Mouse (Mus musculus) hindbrain, embryonic 13.5 days (tissue): ENCODE data around the gene Nceh1. TPM values are rescaled to one million over a fixed set of nuclear protein-coding genes. Genes with fewer than 3 reads are reported as not detected.
A peak's percentile ranks its signal among the peaks of the same experiment; 100 is the strongest.

Experiments
- ATAC-seq: fragments of 200-750 bp; cut with Nextera tagmentation; 2 replicates; pipeline ENCODE4 v1.8.0; 2017; ENCODE audit warnings: moderate TSS enrichment; ENCODE audit not compliant: low FRiP score
- H3K27ac ChIP-seq: fragments of 300-500 bp; sonication (generic); 2 replicates; pipeline ENCODE4 v1.5.1; 2015; ENCODE audit warnings: inconsistent platforms, mild to moderate bottlenecking, moderate library complexity
- H3K27me3 ChIP-seq: fragments of 300-500 bp; sonication (generic); 2 replicates; pipeline ENCODE4 v1.6.1; 2015; ENCODE audit warnings: mild to moderate bottlenecking, inconsistent platforms
- H3K36me3 ChIP-seq: fragments of 300-500 bp; sonication (generic); 2 replicates; pipeline ENCODE4 v1.6.1; 2015; ENCODE audit warnings: mild to moderate bottlenecking, inconsistent platforms
- H3K4me1 ChIP-seq: fragments of 300-500 bp; sonication (generic); replicated peaks from 2 replicates; pipeline ENCODE4 v1.6.1; 2015; ENCODE audit warnings: inconsistent platforms
- H3K4me2 ChIP-seq: fragments of 300-500 bp; sonication (generic); 2 replicates; pipeline ENCODE4 v1.6.1; 2015; ENCODE audit warnings: inconsistent platforms, mild to moderate bottlenecking, moderate library complexity
- H3K4me3 ChIP-seq: fragments of 300-500 bp; sonication (generic); 2 replicates; pipeline ENCODE4 v1.5.1; 2015; ENCODE audit warnings: mild to moderate bottlenecking, inconsistent platforms
- H3K9ac ChIP-seq: fragments of 300-500 bp; sonication (generic); 2 replicates; pipeline ENCODE4 v1.6.1; 2015; ENCODE audit warnings: mild to moderate bottlenecking, inconsistent platforms
- H3K9me3 ChIP-seq: fragments of 300-500 bp; sonication (generic); 2 replicates; pipeline ENCODE4 v1.6.1; 2016; ENCODE audit warnings: inconsistent platforms
- WGBS: fragments of 180-500 bp; shearing (Covaris S2); methylation state at CpG from one replicate; pipeline ENCODE4 v1.1.7; 2015; 5-methylcytosine and 5-hydroxymethylcytosine counted together
- polyA plus RNA-seq: library from polyadenylated mRNA; unstranded; fragments of >200 nt; fragmentation: Nextera tagmentation; extraction: Ambion mirVana; gene quantifications from 2 replicates; pipeline ENCODE4 v1.2.1, GENCODE M21; 2015

Nceh1 gene
- polyA plus RNA-seq = 6.4 and 6.9 TPM in 2 replicates

GRCm38 (mm10) chr3:27182733-27183600, at the start of gene Nceh1:
TSS of gene Nceh1 (plus strand) at chr3:27182965.
- Histone ChIP-seq H3K4me2 (peak within 1 kb of the TSS; percentile 94), H3K4me1 (peaks cover 12% of the 10 kb centered on the region), H3K4me3 (peak within 1 kb of the TSS; percentile 73), H3K27me3 (no peaks in the 10 kb centered on the region), H3K36me3 (no peaks in the 10 kb centered on the region), H3K27ac (0 out of 2 replicates have a peak within 1 kb of the TSS, but pooled peaks have one; percentile 35), H3K9me3 (no peaks in the 10 kb centered on the region), H3K9ac (peak within 1 kb of the TSS; percentile 79)
- ATAC-seq = peak; percentile 99
- WGBS = 1% methylated on average over 54 of the region's 54 CpGs

GRCm38 (mm10) chr3:27140101-27140500, 42.7 kb upstream of the Nceh1 start:
- Histone ChIP-seq H3K4me3 (no peak overlapping the region), H3K36me3 (peaks cover 25% of the 10 kb centered on the region)

GRCm38 (mm10) chr3:27143570-27143969, 39.2 kb upstream of the Nceh1 start:
- WGBS = 94% methylated on average over 7 of the region's 7 CpGs
- no peak for ATAC-seq
- Histone ChIP-seq H3K27me3 (no peaks in the 10 kb centered on the region), H3K9me3 (no peaks in the 10 kb centered on the region), H3K4me3 (no peak overlapping the region), H3K4me2 (no peak overlapping the region), H3K4me1 (no peaks in the 10 kb centered on the region), H3K36me3 (peaks cover 8% of the 10 kb centered on the region; the same call in 1 of the 2 replicates), H3K9ac (no peak overlapping the region), H3K27ac (no peak overlapping the region)

More at GRCm38 (mm10) chr3:27140101-27140500, 42.7 kb upstream of the Nceh1 start:
- Histone ChIP-seq H3K27me3 (no peaks in the 10 kb centered on the region), H3K9ac (no peak overlapping the region), H3K9me3 (no peaks in the 10 kb centered on the region), H3K4me2 (no peak overlapping the region), H3K4me1 (no peaks in the 10 kb centered on the region), H3K27ac (no peak overlapping the region)
- whole genome bisulfite sequencing = 89% methylated on average over 8 of the region's 8 CpGs
- no peak for ATAC-seq

- Histone ChIP-seq H3K9me3 (no peaks in the 10 kb centered on the region), H3K27me3 (no peaks in the 10 kb centered on the region), H3K9ac (no peak overlapping the region), H3K4me2 (no peak overlapping the region), H3K4me3 (no peak overlapping the region), H3K36me3 (peaks cover 8% of the 10 kb centered on the region; the same call in 1 of the 2 replicates), H3K27ac (no peak overlapping the region), H3K4me1 (no peaks in the 10 kb centered on the region)
- ATAC-seq = no peak
- WGBS = 91% methylated on average over 7 of the region's 7 CpGs
Observed at GRCm38 (mm10) chr3:27145733-27146132, 37.0 kb upstream of the Nceh1 start.

GRCm38 (mm10) chr3:27153191-27153671, 29.5 kb upstream of the Nceh1 start:
- peak overlapping the region; percentile 79 for H3K4me3 ChIP-seq
- no peaks in the 10 kb centered on the region for H3K27me3 ChIP-seq
- H3K36me3 ChIP-seq = no peaks in the 10 kb centered on the region
- no peaks in the 10 kb centered on the region for H3K9me3 ChIP-seq
- peak; percentile 67 for ATAC-seq
- H3K4me2 ChIP-seq = peak overlapping the region; percentile 91
- WGBS = under 1% methylated on average over 31 of the region's 31 CpGs
- peaks cover 15% of the 10 kb centered on the region for H3K4me1 ChIP-seq
- peak overlapping the region; percentile 74 for H3K9ac ChIP-seq
- H3K27ac ChIP-seq = peak overlapping the region; percentile 30; the same call in 1 of the 2 replicates

- peak within 1 kb of the TSS; percentile 74 for H3K9ac ChIP-seq
- no peaks in the 10 kb centered on the region for H3K36me3 ChIP-seq
- peak within 1 kb of the TSS; percentile 30; the same call in 1 of the 2 replicates for H3K27ac ChIP-seq
- H3K9me3 ChIP-seq = no peaks in the 10 kb centered on the region
- peak within 1 kb of the TSS; percentile 79 for H3K4me3 ChIP-seq
- ATAC-seq = peak; percentile 100
- peaks cover 15% of the 10 kb centered on the region for H3K4me1 ChIP-seq
- WGBS = under 1% methylated on average over 37 of the region's 37 CpGs
- no peaks in the 10 kb centered on the region for H3K27me3 ChIP-seq
- peak within 1 kb of the TSS; percentile 91 for H3K4me2 ChIP-seq
Observed at GRCm38 (mm10) chr3:27153701-27154209, 29.0 kb upstream of the Nceh1 start, which contains the start of gene Ect2. TSS of gene Ect2 (minus strand) at chr3:27153878.

- ATAC-seq = peak; percentile 41
- Histone ChIP-seq H3K27me3 (no peaks in the 10 kb centered on the region), H3K4me2 (peak overlapping the region; percentile 49), H3K9ac (no peak overlapping the region; the same call in 1 of the 2 replicates), H3K36me3 (no peaks in the 10 kb centered on the region), H3K27ac (no peak overlapping the region), H3K4me1 (peaks cover 15% of the 10 kb centered on the region), H3K4me3 (peak overlapping the region; percentile 79), H3K9me3 (no peaks in the 10 kb centered on the region)
- WGBS = 69% methylated on average over 2 of the region's 2 CpGs
Observed at GRCm38 (mm10) chr3:27154280-27154679, 28.5 kb upstream of the Nceh1 start.

GRCm38 (mm10) chr3:27155051-27155855, 27.5 kb upstream of the Nceh1 start:
- peaks cover 15% of the 10 kb centered on the region for H3K4me1 ChIP-seq
- H3K9ac ChIP-seq = no peak overlapping the region
- no peak overlapping the region for H3K4me3 ChIP-seq
- H3K36me3 ChIP-seq = no peaks in the 10 kb centered on the region
- no peak overlapping the region for H3K4me2 ChIP-seq
- ATAC-seq = no peak
- H3K27ac ChIP-seq = no peak overlapping the region
- no peaks in the 10 kb centered on the region for H3K9me3 ChIP-seq
- H3K27me3 ChIP-seq = no peaks in the 10 kb centered on the region
- WGBS = 17% methylated on average over 6 of the region's 6 CpGs

GRCm38 (mm10) chr3:27155856-27156593, 26.7 kb upstream of the Nceh1 start:
- no peaks in the 10 kb centered on the region for H3K27me3 ChIP-seq
- H3K4me3 ChIP-seq = no peak overlapping the region
- no peak overlapping the region for H3K27ac ChIP-seq
- WGBS = 82% methylated on average over 9 of the region's 9 CpGs
- no peak for ATAC-seq
- H3K4me2 ChIP-seq = no peak overlapping the region
- H3K36me3 ChIP-seq = no peaks in the 10 kb centered on the region
- H3K9ac ChIP-seq = no peak overlapping the region
- H3K4me1 ChIP-seq = peaks cover 15% of the 10 kb centered on the region
- no peaks in the 10 kb centered on the region for H3K9me3 ChIP-seq

GRCm38 (mm10) chr3:27156594-27156949, 26.2 kb upstream of the Nceh1 start:
- no peak overlapping the region for H3K4me2 ChIP-seq
- H3K27ac ChIP-seq = no peak overlapping the region
- no peak overlapping the region for H3K9ac ChIP-seq
- H3K4me3 ChIP-seq = no peak overlapping the region
- no peak for ATAC-seq
- H3K4me1 ChIP-seq = peaks cover 15% of the 10 kb centered on the region
- 69% methylated on average over 3 of the region's 3 CpGs for WGBS
- H3K9me3 ChIP-seq = no peaks in the 10 kb centered on the region
- H3K27me3 ChIP-seq = no peaks in the 10 kb centered on the region
- no peaks in the 10 kb centered on the region for H3K36me3 ChIP-seq

GRCm38 (mm10) chr3:27158910-27159309, 23.9 kb upstream of the Nceh1 start:
- H3K9ac ChIP-seq = no peak overlapping the region
- H3K4me3 ChIP-seq = no peak overlapping the region
- 61% methylated on average over 4 of the region's 4 CpGs for WGBS
- no peaks in the 10 kb centered on the region for H3K27me3 ChIP-seq
- H3K27ac ChIP-seq = no peak overlapping the region
- H3K36me3 ChIP-seq = no peaks in the 10 kb centered on the region
- no peaks in the 10 kb centered on the region for H3K9me3 ChIP-seq
- no peak overlapping the region for H3K4me2 ChIP-seq
- no peak for ATAC-seq
- H3K4me1 ChIP-seq = peaks cover 4% of the 10 kb centered on the region; the same call in 1 of the 2 replicates
